In genomic region chr17:28856030-28856429, GRCm38 (mm10) we compare ENCODE assay signal across 13 mouse cellular contexts. TPM values are rescaled to one million over a fixed set of nuclear protein-coding genes. Genes with fewer than 3 reads are reported as not detected.
A peak's percentile ranks its signal among the peaks of the same experiment; 100 is the strongest.
DNase-seq lines count a peak whose midpoint lies in the region; ATAC-seq lines count a peak whose summit lies in the region.
"Had no signal": no experiment of that assay in that cellular context is flagged by ENCODE, and none has a peak within 500 bp of the region (broad histone marks: within the 10 kb centered on the region; RNA-seq: fewer than 3 reads in every experiment).

No protein-coding gene starts in this region.

- no peaks in the 10 kb centered on the region for H3K27me3 ChIP-seq in kidney, embryonic 16.5 days (ENCODE audit: insufficient read depth, low read length)
- no peaks in the 10 kb centered on the region for H3K27me3 ChIP-seq in embryonic facial prominence, embryonic 15.5 days
- H3K27me3 ChIP-seq in heart, embryonic 11.5 days (ENCODE audit: control insufficient read depth, insufficient read depth, low read length), result 0 out of 2 replicates have a peak, but pooled peaks cover 2% of the 10 kb centered on the region
- H3K27me3 ChIP-seq: CH12.LX had no signal

- DNase-seq in kidney, adult 18-20 months, result no peak
- DNase-seq in NIH3T3 (ENCODE audit: low read depth), result peak; percentile 64
- DNase-seq in lung, postnatal 4 days, result peak; percentile 20 to 47
- no peak for DNase-seq in urinary bladder, postnatal 10 days (ENCODE audit: low spot score)
- DNase-seq in urinary bladder, postnatal 25 days (ENCODE audit: low spot score), result no peak
- DNase-seq: cerebellum, adult 2 months; gastrocnemius, adult 2 months; kidney, adult 2 months; lung, embryonic 14.5 days had no signal

- no peak overlapping the region for H3K4me2 ChIP-seq in kidney, embryonic 16.5 days (replicated peaks; ENCODE audit: low read depth, low read length)
- H3K4me2 ChIP-seq in embryonic facial prominence, embryonic 15.5 days (replicated peaks), result no peak overlapping the region
- no peak overlapping the region for H3K4me2 ChIP-seq in heart, embryonic 11.5 days
- H3K4me2 ChIP-seq: lung, embryonic 14.5 days had no signal

- peaks cover 10% of the 10 kb centered on the region for H3K9me3 ChIP-seq in kidney, embryonic 16.5 days (ENCODE audit: low read length)
- H3K9me3 ChIP-seq in embryonic facial prominence, embryonic 15.5 days (replicated peaks), result no peaks in the 10 kb centered on the region
- peaks cover 6% of the 10 kb centered on the region for H3K9me3 ChIP-seq in heart, embryonic 11.5 days (replicated peaks; ENCODE audit: control insufficient read depth, low read length)

- no peak overlapping the region for H3K9ac ChIP-seq in kidney, embryonic 16.5 days (replicated peaks; ENCODE audit: low read length)
- H3K9ac ChIP-seq in embryonic facial prominence, embryonic 15.5 days, result no peak overlapping the region
- no peak overlapping the region for H3K9ac ChIP-seq in heart, embryonic 11.5 days (ENCODE audit: low read depth, low read length)
- H3K9ac ChIP-seq: lung, embryonic 14.5 days had no signal

- 0 out of 2 replicates have a peak, but pooled peaks have one; percentile 27 for ATAC-seq in kidney, embryonic 16.5 days (ENCODE audit: low FRiP score, low TSS enrichment)
- ATAC-seq in embryonic facial prominence, embryonic 15.5 days (ENCODE audit: insufficient number of reproducible peaks, low FRiP score, low TSS enrichment, low read depth), result peak; percentile 61; the same call in 1 of the 2 replicates
- no peak for ATAC-seq in heart, embryonic 11.5 days (replicated peaks; ENCODE audit: insufficient number of reproducible peaks, low FRiP score, low TSS enrichment)

- H3K4me3 ChIP-seq in kidney, embryonic 16.5 days (ENCODE audit: low read length), result no peak overlapping the region
- H3K4me3 ChIP-seq in embryonic facial prominence, embryonic 15.5 days (replicated peaks), result no peak overlapping the region
- H3K4me3 ChIP-seq in heart, embryonic 11.5 days (ENCODE audit: low read depth, low read length), result no peak overlapping the region
- H3K4me3 ChIP-seq: gastrocnemius, adult 2 months had no signal

- H3K4me1 ChIP-seq in kidney, embryonic 16.5 days (ENCODE audit: insufficient read depth, low read length), result peaks cover 5% of the 10 kb centered on the region; the same call in 1 of the 2 replicates
- peaks cover 3% of the 10 kb centered on the region; the same call in 1 of the 2 replicates for H3K4me1 ChIP-seq in embryonic facial prominence, embryonic 15.5 days
- H3K4me1 ChIP-seq in heart, embryonic 11.5 days (ENCODE audit: control insufficient read depth, insufficient read depth, low read length), result no peaks in the 10 kb centered on the region

- 41% methylated on average over 3 of the region's 3 CpGs for WGBS in kidney, embryonic 16.5 days
- 40% methylated on average over 3 of the region's 3 CpGs for WGBS in embryonic facial prominence, embryonic 15.5 days
- WGBS in heart, embryonic 11.5 days (ENCODE audit: insufficient replicate concordance), result 67% methylated on average over 3 of the region's 3 CpGs

- H3K36me3 ChIP-seq in kidney, embryonic 16.5 days (ENCODE audit: insufficient read depth, low read length), result no peaks in the 10 kb centered on the region
- H3K36me3 ChIP-seq in embryonic facial prominence, embryonic 15.5 days, result no peaks in the 10 kb centered on the region
- H3K36me3 ChIP-seq in heart, embryonic 11.5 days (ENCODE audit: control insufficient read depth, insufficient read depth, low read length), result no peaks in the 10 kb centered on the region

- 0 out of 2 replicates have a peak overlapping the region, but pooled peaks have one; percentile 41 for H3K27ac ChIP-seq in kidney, embryonic 16.5 days (ENCODE audit: low read length)
- H3K27ac ChIP-seq in embryonic facial prominence, embryonic 15.5 days (replicated peaks), result peak overlapping the region; percentile 68; the same call in 1 of the 2 replicates
- H3K27ac ChIP-seq in heart, embryonic 11.5 days (ENCODE audit: low read depth, low read length), result no peak overlapping the region
- H3K27ac ChIP-seq: gastrocnemius, adult 2 months had no signal

RNA-seq across cellular contexts. Expression of gene Pnpla1, which starts 2.2 kb away (rescaled TPM):
- polyA plus RNA-seq in kidney, embryonic 16.5 days (2015; fragmentation: Nextera tagmentation; extraction: Ambion mirVana), result 0.08 TPM in 1 of 2 replicates, not detected in the other
- 6.7 and 7.9 TPM in 2 replicates for polyA plus RNA-seq in embryonic facial prominence, embryonic 15.5 days (2015; fragmentation: Nextera tagmentation; extraction: Ambion mirVana)
- polyA plus RNA-seq in heart, embryonic 11.5 days (2014; fragmentation: Nextera tagmentation; extraction: Ambion mirVana), result 0.06 TPM in 1 of 2 replicates, not detected in the other
- polyA plus RNA-seq: kidney, adult 2 months had no signal

RNA-seq across cellular contexts. Expression of gene Brpf3, which starts 55.1 kb away (rescaled TPM):
- 9.9 and 11.0 TPM in 2 replicates for polyA plus RNA-seq in kidney, embryonic 16.5 days (2015; fragmentation: Nextera tagmentation; extraction: Ambion mirVana)
- 11.2 and 13.4 TPM in 2 replicates for polyA plus RNA-seq in embryonic facial prominence, embryonic 15.5 days (2015; fragmentation: Nextera tagmentation; extraction: Ambion mirVana)
- polyA plus RNA-seq in heart, embryonic 11.5 days (2014; fragmentation: Nextera tagmentation; extraction: Ambion mirVana), result 12.1 and 13.4 TPM in 2 replicates

RNA-seq across cellular contexts. Expression of gene 4930539E08Rik, which starts 59.1 kb away (rescaled TPM):
- polyA plus RNA-seq in kidney, embryonic 16.5 days (2015; fragmentation: Nextera tagmentation; extraction: Ambion mirVana), result 0.17 and 0.63 TPM in 2 replicates
- polyA plus RNA-seq in embryonic facial prominence, embryonic 15.5 days (2015; fragmentation: Nextera tagmentation; extraction: Ambion mirVana), result 0.28 and 0.45 TPM in 2 replicates
- 0.06 TPM in 1 of 2 replicates, not detected in the other for polyA plus RNA-seq in heart, embryonic 11.5 days (2014; fragmentation: Nextera tagmentation; extraction: Ambion mirVana)

Comparison
In these comparisons a context has a peak if more than half of its experiments do, and no peak if none do; other contexts are left out.
1. DNase-seq: peak in NIH3T3 (single experiment) and lung, postnatal 4 days (2 of 2); none in kidney, adult 18-20 months (single experiment), urinary bladder, postnatal 10 days (single experiment) and urinary bladder, postnatal 25 days (single experiment).